Mouse (Mus musculus) neural tube, embryonic 11.5 days (tissue): ENCODE measurements around the gene Msi2. TPM values are rescaled to one million over a fixed set of nuclear protein-coding genes. Genes with fewer than 3 reads are reported as not detected.

Experiments
- ATAC-seq: fragments of 200-750 bp; cut with Nextera tagmentation; 2 replicates; pipeline ENCODE4 v1.8.0; 2017; ENCODE audit warnings: moderate number of reproducible peaks, mild to moderate bottlenecking, moderate TSS enrichment, moderate library complexity; ENCODE audit not compliant: insufficient read depth, low FRiP score, low TSS enrichment
- DNase-seq: peaks from one replicate; pipeline ENCODE4 v3.0.0-alpha.2; 2015; ENCODE audit warnings: low spot score
- H3K27ac ChIP-seq: fragments of 300-500 bp; sonication (generic); 2 replicates; pipeline ENCODE4 v1.5.1; 2014; ENCODE audit warnings: low read depth, mild to moderate bottlenecking, low read length
- H3K27me3 ChIP-seq: fragments of 300-500 bp; sonication (generic); 2 replicates; pipeline ENCODE4 v1.6.1; 2014; ENCODE audit warnings: mild to moderate bottlenecking, low read length, mixed read lengths; ENCODE audit not compliant: control insufficient read depth, insufficient read depth
- H3K36me3 ChIP-seq: fragments of 300-500 bp; sonication (generic); 2 replicates; pipeline ENCODE4 v1.6.1; 2014; ENCODE audit warnings: mild to moderate bottlenecking, low read length, moderate library complexity, mixed read lengths; ENCODE audit not compliant: control insufficient read depth, insufficient read depth
- H3K4me1 ChIP-seq: fragments of 300-500 bp; sonication (generic); 2 replicates; pipeline ENCODE4 v1.6.1; 2014; ENCODE audit warnings: low read length, mixed read lengths; ENCODE audit not compliant: control insufficient read depth, insufficient read depth
- H3K4me2 ChIP-seq: fragments of 300-500 bp; sonication (generic); 2 replicates; pipeline ENCODE4 v1.6.1; 2014; ENCODE audit warnings: low read depth, mild to moderate bottlenecking, moderate library complexity
- H3K4me3 ChIP-seq: fragments of 300-500 bp; sonication (generic); 2 replicates; pipeline ENCODE4 v1.5.1; 2014; ENCODE audit warnings: low read depth, low read length
- H3K9ac ChIP-seq: fragments of 300-500 bp; sonication (generic); 2 replicates; pipeline ENCODE4 v1.6.1; 2014; ENCODE audit warnings: mild to moderate bottlenecking, low read length
- H3K9me3 ChIP-seq: fragments of 300-500 bp; sonication (generic); 2 replicates; pipeline ENCODE4 v1.6.1; 2016; ENCODE audit warnings: low read length; ENCODE audit not compliant: control insufficient read depth
- WGBS: fragments of 180-500 bp; shearing (Covaris S2); extraction: QIAGEN DNeasy Blood & Tissue Kit; methylation state at CpG from one replicate; pipeline ENCODE4 v1.1.7; 2014; 5-methylcytosine and 5-hydroxymethylcytosine counted together
- polyA plus RNA-seq: library from polyadenylated mRNA; unstranded; fragments of >200 nt; fragmentation: Nextera tagmentation; extraction: Ambion mirVana; gene quantifications from 2 replicates; pipeline ENCODE4 v1.2.1, GENCODE M21; 2014

Gene Msi2
- polyA plus RNA-seq, 1 experiment from 2014 or later, result 20.6 TPM

GRCm38 (mm10) chr11:88564810-88565209 lies 153.5 kb downstream of the Msi2 start:
- Histone ChIP-seq H3K27me3 (no peaks in the 10 kb centered on the region), H3K4me3 (no peak overlapping the region), H3K27ac (no peak overlapping the region), H3K9me3 (no peaks in the 10 kb centered on the region), H3K4me1 (peaks cover 37% of the 10 kb centered on the region), H3K36me3 (no peaks in the 10 kb centered on the region), H3K9ac (no peak overlapping the region), H3K4me2 (no peak overlapping the region)
- ATAC-seq (no peak), DNase-seq (no peak)
- 57% methylated on average over 7 of the region's 7 CpGs for WGBS

- ATAC-seq, result no peak
- H3K27me3 ChIP-seq, result no peaks in the 10 kb centered on the region
- no peaks in the 10 kb centered on the region for H3K36me3 ChIP-seq
- no peak for DNase-seq
- H3K9ac ChIP-seq, result no peak overlapping the region
- H3K4me1 ChIP-seq, result peaks cover 41% of the 10 kb centered on the region
- H3K27ac ChIP-seq, result no peak overlapping the region
- no peak overlapping the region for H3K4me3 ChIP-seq
- H3K9me3 ChIP-seq, result no peaks in the 10 kb centered on the region
- WGBS, result 71% methylated on average over 5 of the region's 5 CpGs
- H3K4me2 ChIP-seq, result no peak overlapping the region
These were observed 153.9 kb downstream of the Msi2 start for GRCm38 (mm10) chr11:88564363-88564762.

GRCm38 (mm10) chr11:88561191-88561590 lies 157.1 kb downstream of the Msi2 start:
- ATAC-seq, result no peak
- Histone ChIP-seq H3K4me2 (no peak overlapping the region), H3K27ac (peak overlapping the region; percentile 0), H3K4me1 (peaks cover 59% of the 10 kb centered on the region), H3K9ac (no peak overlapping the region; the same call in 1 of the 2 replicates), H3K4me3 (no peak overlapping the region), H3K9me3 (no peaks in the 10 kb centered on the region), H3K36me3 (no peaks in the 10 kb centered on the region), H3K27me3 (no peaks in the 10 kb centered on the region)
- WGBS, result 6% methylated on average over 6 of the region's 6 CpGs
- DNase-seq, result peak; percentile 47

DNA sequence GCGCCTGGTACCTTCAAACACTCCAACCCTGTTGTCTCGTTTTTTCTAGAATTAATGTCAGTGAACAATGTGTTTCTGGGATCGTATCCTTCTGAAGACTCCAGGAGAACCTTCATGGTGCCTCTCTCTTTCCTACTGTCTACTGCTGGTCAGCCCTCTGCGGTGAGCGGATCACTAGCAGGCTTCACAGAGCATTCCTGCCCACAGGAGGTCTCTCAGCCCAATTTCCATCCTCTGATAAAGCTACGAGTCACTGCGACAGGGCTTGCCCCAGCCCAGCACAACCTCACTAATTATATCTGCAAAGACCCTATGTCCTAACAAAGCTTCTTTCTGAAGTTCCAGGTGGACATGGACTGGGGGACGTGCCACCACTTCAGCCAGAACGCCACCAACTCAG lies 157.7 kb downstream of the Msi2 start:
- Histone ChIP-seq H3K27me3 (no peaks in the 10 kb centered on the region), H3K4me2 (no peak overlapping the region), H3K9me3 (no peaks in the 10 kb centered on the region), H3K4me1 (peaks cover 65% of the 10 kb centered on the region), H3K27ac (peak overlapping the region; percentile 0), H3K36me3 (no peaks in the 10 kb centered on the region), H3K9ac (no peak overlapping the region; the same call in 1 of the 2 replicates), H3K4me3 (no peak overlapping the region)
- no peak for ATAC-seq
- DNase-seq, result no peak
- WGBS, result 66% methylated on average over 9 of the region's 9 CpGs

DNA sequence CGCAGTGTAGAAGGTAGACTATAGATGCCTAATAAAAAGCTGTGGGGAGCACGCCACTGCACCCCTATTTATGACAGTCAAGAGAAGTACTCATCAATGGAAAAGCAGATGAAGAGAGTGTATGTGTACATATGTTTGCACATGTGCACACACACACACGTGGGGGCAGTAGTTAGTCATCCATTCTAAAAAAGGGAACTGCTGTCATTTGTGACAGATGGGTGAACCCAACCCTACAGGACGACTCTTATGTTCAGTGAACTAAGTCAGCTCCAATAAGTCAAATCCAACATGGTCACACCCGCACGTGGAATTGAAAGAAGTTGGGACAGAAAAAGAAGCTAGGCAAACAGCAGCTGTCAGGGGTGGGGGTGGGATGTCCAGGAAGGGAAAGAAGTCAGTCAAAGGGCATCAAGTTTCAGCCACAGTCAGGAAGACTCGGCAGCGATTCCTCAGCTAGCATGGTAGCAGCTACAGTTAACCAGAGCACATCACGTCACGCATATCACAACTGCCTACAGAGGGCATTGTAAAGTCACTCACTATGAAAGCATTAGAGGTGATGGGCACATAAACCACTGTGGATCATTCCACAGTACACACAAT lies 158.8 kb downstream of the Msi2 start:
- H3K9me3 ChIP-seq, result no peaks in the 10 kb centered on the region
- H3K4me3 ChIP-seq, result no peak overlapping the region
- DNase-seq (no peak), ATAC-seq (no peak)
- no peaks in the 10 kb centered on the region for H3K36me3 ChIP-seq
- no peak overlapping the region for H3K27ac ChIP-seq
- WGBS, result 34% methylated on average over 10 of the region's 10 CpGs
- H3K4me1 ChIP-seq, result peaks cover 74% of the 10 kb centered on the region
- no peak overlapping the region for H3K9ac ChIP-seq
- H3K27me3 ChIP-seq, result no peaks in the 10 kb centered on the region
- no peak overlapping the region for H3K4me2 ChIP-seq

GRCm38 (mm10) chr11:88558731-88559130 lies 159.6 kb downstream of the Msi2 start:
- Histone ChIP-seq H3K27ac (0 out of 2 replicates have a peak overlapping the region, but pooled peaks have one; percentile 3), H3K9ac (no peak overlapping the region), H3K9me3 (no peaks in the 10 kb centered on the region), H3K36me3 (no peaks in the 10 kb centered on the region), H3K27me3 (no peaks in the 10 kb centered on the region), H3K4me2 (no peak overlapping the region), H3K4me1 (peaks cover 80% of the 10 kb centered on the region), H3K4me3 (no peak overlapping the region)
- WGBS, result 90% methylated on average over 4 of the region's 4 CpGs
- ATAC-seq, result no peak
- no peak for DNase-seq

DNA sequence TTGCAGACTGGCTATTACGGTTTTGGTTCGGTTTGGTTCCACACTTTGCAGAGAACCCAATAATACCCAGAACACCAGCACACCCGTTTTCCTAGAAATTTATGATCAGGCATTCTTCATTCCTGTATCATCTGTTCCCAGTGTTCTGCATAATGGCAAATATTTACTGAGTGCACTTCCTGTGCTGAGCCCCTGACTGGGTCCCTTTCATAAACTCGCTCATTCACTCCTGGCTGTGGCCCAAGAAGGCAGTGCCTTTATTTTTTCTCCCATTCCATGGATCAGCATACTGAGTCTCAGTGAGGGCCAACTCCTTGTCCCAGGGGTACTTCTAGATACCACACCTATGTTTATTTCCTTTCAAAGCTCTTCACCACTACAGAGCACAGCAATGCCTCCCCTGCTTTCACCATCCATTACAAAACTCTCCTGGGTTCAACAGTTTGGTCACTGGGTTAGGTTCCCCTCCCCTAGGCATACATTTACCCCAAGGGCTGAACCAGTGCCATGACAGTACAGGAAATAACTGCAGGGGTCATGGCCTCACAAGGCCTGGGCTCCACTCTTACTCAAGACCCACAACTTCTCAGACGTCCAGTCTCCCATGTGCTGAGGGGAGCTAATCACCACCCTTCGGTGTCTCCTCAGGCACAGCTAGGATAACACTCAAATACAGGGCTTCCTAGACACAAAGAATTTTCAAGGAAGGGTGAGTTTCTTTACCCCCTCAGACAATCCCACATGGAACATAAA lies 160.3 kb downstream of the Msi2 start:
- DNase-seq (no peak), ATAC-seq (no peak)
- Histone ChIP-seq H3K4me3 (no peak overlapping the region), H3K9me3 (no peaks in the 10 kb centered on the region), H3K9ac (no peak overlapping the region), H3K27me3 (no peaks in the 10 kb centered on the region), H3K27ac (no peak overlapping the region), H3K4me2 (no peak overlapping the region), H3K4me1 (peaks cover 88% of the 10 kb centered on the region), H3K36me3 (no peaks in the 10 kb centered on the region)
- 57% methylated on average over 6 of the region's 6 CpGs for WGBS

DNA sequence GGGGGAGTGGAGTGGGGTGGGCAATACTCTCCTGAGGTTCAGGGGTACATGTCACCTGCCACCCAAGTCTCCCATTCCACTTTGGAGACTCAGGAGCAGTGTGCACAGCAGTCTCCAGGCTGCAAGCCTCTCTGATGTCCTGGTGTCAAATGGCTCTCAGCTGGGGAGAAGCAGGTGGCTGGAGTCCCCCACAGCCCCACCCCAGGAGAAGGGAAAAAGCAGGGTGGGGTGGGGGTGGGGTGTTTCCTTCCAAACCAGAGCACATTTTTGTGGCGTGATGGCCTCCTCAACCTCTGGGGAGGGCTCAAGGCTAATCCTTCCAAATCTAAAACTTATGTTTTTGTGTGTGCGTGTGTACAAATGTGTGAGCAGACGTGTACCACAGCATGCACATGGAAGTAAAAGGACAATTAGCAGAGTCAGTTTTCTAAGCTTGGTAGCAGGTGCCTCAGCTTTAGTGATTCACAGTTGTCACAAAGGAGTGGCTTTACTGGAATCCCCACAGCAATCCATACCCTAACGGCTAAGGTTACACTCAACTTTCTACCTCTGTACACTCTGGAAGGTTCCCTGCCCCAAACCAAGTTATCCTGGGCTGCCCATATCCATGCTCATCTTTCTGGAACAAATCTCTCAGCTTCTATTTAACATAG lies 161.1 kb downstream of the Msi2 start:
- Histone ChIP-seq H3K27me3 (no peaks in the 10 kb centered on the region), H3K9ac (no peak overlapping the region), H3K27ac (no peak overlapping the region), H3K4me1 (peaks cover 86% of the 10 kb centered on the region), H3K4me2 (no peak overlapping the region), H3K9me3 (no peaks in the 10 kb centered on the region), H3K36me3 (no peaks in the 10 kb centered on the region), H3K4me3 (no peak overlapping the region)
- WGBS, result 63% methylated on average over 4 of the region's 4 CpGs
- ATAC-seq (no peak), DNase-seq (no peak)
